Mouse (Mus musculus): ENCODE measurements around the gene Ucn2. TPM values are rescaled to one million over a fixed set of nuclear protein-coding genes. Genes with fewer than 3 reads are reported as not detected.
A peak's percentile ranks its signal among the peaks of the same experiment; 100 is the strongest.

Ucn2 gene
- polyA plus RNA-seq, 1 experiment from 2014 or later: not detected

DNA sequence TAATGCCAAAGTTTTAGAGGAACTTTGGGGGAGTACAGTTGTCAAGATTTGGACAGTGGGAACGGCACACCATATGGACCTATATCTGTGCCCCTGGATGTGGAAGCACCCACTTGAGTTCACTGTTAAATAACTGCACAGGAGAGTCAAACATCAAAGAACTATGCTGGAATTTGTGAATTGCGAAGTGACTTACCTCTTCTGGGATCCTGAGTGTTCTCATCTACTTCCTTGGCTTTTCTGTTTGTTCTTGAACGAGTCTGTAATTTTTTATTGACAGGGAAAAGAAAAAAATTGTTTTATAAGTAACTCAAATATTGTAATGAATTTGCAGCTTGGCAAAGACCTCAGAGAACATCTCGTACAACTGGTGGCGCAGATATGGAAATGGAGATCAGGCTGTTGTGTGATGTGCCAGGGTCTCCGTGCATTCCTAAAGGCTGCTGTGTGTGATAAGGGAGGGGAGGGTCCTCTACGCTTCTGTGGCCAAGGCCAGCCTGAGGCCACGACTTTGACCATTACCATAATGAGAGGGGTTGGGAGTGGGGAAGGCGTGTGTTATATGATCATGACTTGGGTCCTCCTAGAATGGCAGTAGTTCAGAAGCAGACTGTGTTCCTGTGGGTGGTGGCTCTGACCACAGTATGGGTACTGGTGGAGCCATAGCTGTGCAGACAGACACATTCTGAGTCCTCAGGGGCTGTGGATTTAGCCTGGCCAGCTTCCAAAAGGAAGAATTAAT, 7.0 kb downstream of the Ucn2 start:
- Histone ChIP-seq H3K4me1 (ENCODE audit: control insufficient read depth in 2 of 2, insufficient read depth in 2 of 2, low read length in 2 of 2) (peaks cover 31 to 42% of the 10 kb centered on the region in 2 experiments), H3K9me3 (ENCODE audit: control insufficient read depth, low read length) (no peaks in the 10 kb centered on the region), H3K27ac (replicated peaks in 1 of 2; ENCODE audit: control insufficient read depth in 1 of 2, insufficient read depth in 1 of 2, low read depth in 2 of 2, low read length in 2 of 2) (no peak overlapping the region), H3K4me3 (ENCODE audit: control insufficient read depth in 1 of 2, insufficient read depth in 1 of 2, low read depth in 1 of 2, low read length in 2 of 2) (no peak overlapping the region; a peak in 1 of 4 replicates), H3K27me3 (ENCODE audit: control insufficient read depth, insufficient read depth, low read length) (no peaks in the 10 kb centered on the region), H3K36me3 (ENCODE audit: control insufficient read depth, insufficient read depth, low read length) (no peaks in the 10 kb centered on the region), H3K9ac (ENCODE audit: low read length) (no peak overlapping the region), H3K4me2 (ENCODE audit: low read length) (peak overlapping the region; percentile 88; the same call in 1 of the 2 replicates)
- WGBS: 59% methylated on average over 9 of the region's 9 CpGs
- ATAC-seq (ENCODE audit: insufficient number of reproducible peaks, insufficient read depth, low FRiP score, low read depth): no peak

DNA sequence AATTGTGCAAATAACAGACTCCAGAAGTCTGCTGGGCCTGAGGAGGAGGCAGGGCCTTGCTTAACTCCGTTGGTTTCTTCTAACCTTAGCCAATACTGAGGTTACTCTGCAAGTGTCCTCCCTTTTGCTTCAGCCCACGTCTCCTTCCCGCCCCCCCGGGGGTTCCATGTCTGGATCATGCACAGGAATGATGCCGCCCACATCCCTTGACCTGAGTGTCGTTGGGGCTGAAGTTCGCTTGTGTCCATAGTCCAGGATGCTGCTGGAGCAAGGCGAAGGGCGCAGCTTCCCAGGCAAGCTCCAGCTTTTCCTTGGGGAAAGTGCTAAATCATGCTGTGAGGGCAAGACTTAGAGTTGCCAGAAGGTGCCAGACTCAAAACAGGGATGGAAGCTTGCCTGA, 10.6 kb downstream of the Ucn2 start:
- Histone ChIP-seq H3K27me3 (ENCODE audit: control insufficient read depth, insufficient read depth, low read length) (no peaks in the 10 kb centered on the region), H3K4me2 (ENCODE audit: low read length) (no peak overlapping the region), H3K27ac (replicated peaks in 1 of 2; ENCODE audit: control insufficient read depth in 1 of 2, insufficient read depth in 1 of 2, low read depth in 2 of 2, low read length in 2 of 2) (no peak overlapping the region), H3K4me3 (ENCODE audit: control insufficient read depth in 1 of 2, insufficient read depth in 1 of 2, low read depth in 1 of 2, low read length in 2 of 2) (no peak overlapping the region), H3K36me3 (ENCODE audit: control insufficient read depth, insufficient read depth, low read length) (no peaks in the 10 kb centered on the region), H3K4me1 (ENCODE audit: control insufficient read depth in 2 of 2, insufficient read depth in 2 of 2, low read length in 2 of 2) (peaks cover 4 to 9% of the 10 kb centered on the region in 2 experiments; a peak in 3 of 4 replicates), H3K9me3 (ENCODE audit: control insufficient read depth, low read length) (no peaks in the 10 kb centered on the region), H3K9ac (ENCODE audit: low read length) (no peak overlapping the region)
- WGBS: 53% methylated on average over 9 of the region's 9 CpGs
- no peak for ATAC-seq (ENCODE audit: insufficient number of reproducible peaks, insufficient read depth, low FRiP score, low read depth)

DNA sequence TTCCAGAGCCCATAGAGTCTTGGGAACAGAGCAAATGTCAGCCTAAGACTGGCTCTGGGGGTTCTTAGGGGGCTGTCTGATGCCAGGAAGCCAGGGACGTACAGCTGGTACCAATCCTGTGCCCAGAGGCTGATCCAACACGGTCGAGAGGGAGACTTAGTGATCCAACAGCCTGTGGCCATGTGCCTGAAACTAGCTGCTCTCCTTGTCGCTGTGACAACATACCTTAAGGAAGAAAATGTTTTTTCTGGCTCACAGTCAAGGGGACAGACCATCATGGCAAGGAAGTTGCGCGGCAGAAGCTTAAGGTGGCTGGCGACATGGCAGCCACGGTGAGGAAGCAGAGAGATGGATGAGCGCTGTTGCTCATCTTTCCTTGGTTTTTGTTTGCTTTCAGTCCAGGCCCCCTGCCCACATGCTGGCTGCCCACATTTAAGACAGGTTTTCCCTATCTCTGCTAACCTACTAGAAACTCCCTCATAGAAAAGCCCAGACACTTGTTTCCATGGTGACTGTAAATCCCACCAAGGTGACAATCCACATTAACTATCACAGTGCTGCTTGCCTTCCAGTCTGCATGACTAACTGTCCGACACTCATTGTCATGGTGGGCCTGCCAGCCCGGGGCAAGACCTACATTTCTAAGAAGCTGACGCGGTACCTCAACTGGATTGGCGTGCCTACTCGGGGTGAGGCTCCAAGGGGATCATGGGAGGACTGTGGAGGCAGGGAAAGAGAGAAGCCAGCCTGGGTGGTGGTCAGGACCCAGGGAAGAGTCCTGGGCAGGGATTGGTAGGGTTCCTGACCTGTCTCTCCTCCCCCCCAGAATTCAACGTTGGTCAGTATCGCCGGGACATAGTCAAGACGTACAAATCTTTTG, 12.7 kb downstream of the Ucn2 start:
- Histone ChIP-seq H3K4me3 (ENCODE audit: control insufficient read depth in 1 of 2, insufficient read depth in 1 of 2, low read depth in 1 of 2, low read length in 2 of 2) (no peak overlapping the region), H3K27ac (replicated peaks in 1 of 2; ENCODE audit: control insufficient read depth in 1 of 2, insufficient read depth in 1 of 2, low read depth in 2 of 2, low read length in 2 of 2) (no peak overlapping the region), H3K9ac (ENCODE audit: low read length) (no peak overlapping the region), H3K36me3 (ENCODE audit: control insufficient read depth, insufficient read depth, low read length) (no peaks in the 10 kb centered on the region), H3K4me2 (ENCODE audit: low read length) (no peak overlapping the region), H3K4me1 (ENCODE audit: control insufficient read depth in 2 of 2, insufficient read depth in 2 of 2, low read length in 2 of 2) (no peaks in the 10 kb centered on the region), H3K27me3 (ENCODE audit: control insufficient read depth, insufficient read depth, low read length) (no peaks in the 10 kb centered on the region), H3K9me3 (ENCODE audit: control insufficient read depth, low read length) (no peaks in the 10 kb centered on the region)
- ATAC-seq (ENCODE audit: insufficient number of reproducible peaks, insufficient read depth, low FRiP score, low read depth): no peak
- WGBS: 69% methylated on average over 19 of the region's 19 CpGs

DNA sequence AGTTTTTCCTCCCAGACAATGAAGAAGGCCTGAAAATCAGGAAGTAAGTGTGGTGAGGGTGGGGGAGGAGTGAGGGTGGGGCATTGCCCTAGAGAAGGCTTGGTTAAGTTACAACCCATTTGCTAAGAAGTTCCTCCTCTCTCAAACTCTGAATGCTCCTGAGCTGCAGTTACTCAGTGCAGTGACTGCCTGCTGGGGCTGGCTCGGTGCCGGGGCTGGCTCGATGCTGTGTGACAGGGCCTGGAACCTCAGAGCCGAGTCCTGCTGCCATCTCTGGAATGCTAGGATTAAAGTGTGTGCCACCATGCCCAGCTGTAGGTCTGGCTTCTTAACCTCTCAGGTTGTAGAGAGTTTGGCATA, 13.3 kb downstream of the Ucn2 start:
- no peak for ATAC-seq (ENCODE audit: insufficient number of reproducible peaks, insufficient read depth, low FRiP score, low read depth)
- Histone ChIP-seq H3K27ac (replicated peaks in 1 of 2; ENCODE audit: control insufficient read depth in 1 of 2, insufficient read depth in 1 of 2, low read depth in 2 of 2, low read length in 2 of 2) (no peak overlapping the region), H3K36me3 (ENCODE audit: control insufficient read depth, insufficient read depth, low read length) (no peaks in the 10 kb centered on the region), H3K4me1 (ENCODE audit: control insufficient read depth in 2 of 2, insufficient read depth in 2 of 2, low read length in 2 of 2) (no peaks in the 10 kb centered on the region), H3K9me3 (ENCODE audit: control insufficient read depth, low read length) (no peaks in the 10 kb centered on the region), H3K4me2 (ENCODE audit: low read length) (no peak overlapping the region), H3K27me3 (ENCODE audit: control insufficient read depth, insufficient read depth, low read length) (no peaks in the 10 kb centered on the region), H3K9ac (ENCODE audit: low read length) (no peak overlapping the region), H3K4me3 (ENCODE audit: control insufficient read depth in 1 of 2, insufficient read depth in 1 of 2, low read depth in 1 of 2, low read length in 2 of 2) (no peak overlapping the region)
- 66% methylated on average over 4 of the region's 4 CpGs for WGBS

DNA sequence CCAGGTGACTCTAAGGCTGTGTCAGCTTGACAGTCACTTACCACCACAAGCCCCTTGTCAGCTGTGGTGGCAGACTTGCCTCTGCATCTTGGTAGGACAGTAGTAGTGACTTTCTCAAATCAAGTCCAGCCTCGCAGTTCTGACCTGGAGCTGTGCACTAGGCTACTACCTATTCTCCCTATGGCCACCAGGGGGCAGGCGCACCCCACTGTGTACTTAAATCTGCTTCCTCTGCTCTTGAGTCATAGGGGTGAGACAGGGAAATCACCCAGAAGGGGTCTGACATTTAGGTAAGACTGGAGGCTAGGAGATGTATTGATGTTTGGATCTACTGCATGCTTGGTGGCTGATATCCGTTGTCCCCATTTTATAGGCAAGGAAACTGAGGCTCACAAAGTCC, 14.9 kb downstream of the Ucn2 start:
- H3K27me3 ChIP-seq (ENCODE audit: control insufficient read depth, insufficient read depth, low read length): no peaks in the 10 kb centered on the region
- 13% methylated on average over 3 of the region's 3 CpGs for WGBS
- no peaks in the 10 kb centered on the region for H3K36me3 ChIP-seq (ENCODE audit: control insufficient read depth, insufficient read depth, low read length)
- H3K27ac ChIP-seq (replicated peaks in 1 of 2; ENCODE audit: control insufficient read depth in 1 of 2, insufficient read depth in 1 of 2, low read depth in 2 of 2, low read length in 2 of 2): no peak overlapping the region
- no peak overlapping the region for H3K4me2 ChIP-seq (ENCODE audit: low read length)
- no peak overlapping the region for H3K4me3 ChIP-seq (ENCODE audit: control insufficient read depth in 1 of 2, insufficient read depth in 1 of 2, low read depth in 1 of 2, low read length in 2 of 2)
- H3K9me3 ChIP-seq (ENCODE audit: control insufficient read depth, low read length): no peaks in the 10 kb centered on the region
- H3K9ac ChIP-seq (ENCODE audit: low read length): no peak overlapping the region
- H3K4me1 ChIP-seq (ENCODE audit: control insufficient read depth in 2 of 2, insufficient read depth in 2 of 2, low read length in 2 of 2): no peaks in the 10 kb centered on the region
- no peak for ATAC-seq (ENCODE audit: insufficient number of reproducible peaks, insufficient read depth, low FRiP score, low read depth)

DNA sequence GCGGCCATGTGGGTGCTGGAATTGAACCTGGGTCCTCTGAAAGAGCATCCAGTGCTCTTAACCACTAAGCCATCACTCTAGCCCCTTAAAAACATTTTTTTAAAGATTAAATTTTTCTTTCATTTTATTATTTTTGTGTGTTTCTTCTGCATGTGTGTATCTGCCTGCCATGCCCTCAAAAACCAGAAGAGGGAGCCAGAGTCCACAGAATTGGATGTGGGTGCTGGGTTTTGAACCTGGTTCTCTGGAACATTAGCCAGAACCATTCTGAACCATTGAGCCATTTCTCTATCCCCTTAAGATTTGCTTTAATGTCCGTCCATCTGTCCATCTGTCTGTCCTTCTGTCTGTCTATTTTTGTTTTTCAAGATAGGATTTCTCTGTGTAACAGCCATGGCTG, 17.4 kb downstream of the Ucn2 start:
- H3K27me3 ChIP-seq (ENCODE audit: control insufficient read depth, insufficient read depth, low read length): no peaks in the 10 kb centered on the region
- WGBS: 43% methylated on average over 2 of the region's 2 CpGs

DNA sequence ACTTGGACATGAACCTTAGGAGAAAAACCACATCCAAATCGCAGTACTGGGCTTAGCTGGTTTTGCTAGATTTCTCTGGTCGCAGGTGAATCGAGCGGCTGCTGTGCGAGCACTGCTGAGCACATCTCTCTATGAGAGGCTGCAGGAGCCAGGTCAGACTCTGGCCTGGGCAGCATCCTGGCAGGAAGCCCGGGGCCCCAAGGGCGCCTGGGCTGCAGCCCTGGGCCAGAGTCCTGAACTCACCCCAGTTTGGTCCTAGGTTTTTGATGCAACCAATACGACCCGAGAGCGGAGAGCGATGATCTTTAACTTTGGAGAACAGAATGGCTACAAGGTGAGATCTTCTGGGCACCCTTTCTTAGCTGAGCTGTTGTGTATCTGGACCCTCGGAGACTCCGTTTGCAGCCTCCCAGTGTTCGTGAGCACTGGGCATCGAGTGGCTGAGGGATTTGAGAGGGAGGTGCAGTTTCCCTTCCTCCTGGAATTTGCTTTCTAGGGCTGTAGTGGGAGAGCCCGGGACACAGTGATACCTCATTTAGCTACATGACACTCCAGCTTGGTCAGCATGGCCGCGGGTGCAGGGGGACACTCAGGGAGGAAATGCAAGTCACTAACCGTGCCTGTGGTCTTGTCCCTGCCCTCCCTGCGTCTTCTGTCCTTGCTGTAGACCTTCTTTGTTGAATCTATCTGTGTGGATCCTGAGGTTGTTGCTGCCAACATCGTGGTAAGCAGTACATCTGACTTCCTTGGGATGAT, 21.4 kb downstream of the Ucn2 start:
- Histone ChIP-seq H3K36me3 (ENCODE audit: control insufficient read depth, insufficient read depth, low read length) (no peaks in the 10 kb centered on the region), H3K4me3 (ENCODE audit: control insufficient read depth in 1 of 2, insufficient read depth in 1 of 2, low read depth in 1 of 2, low read length in 2 of 2) (no peak overlapping the region), H3K4me1 (ENCODE audit: control insufficient read depth in 2 of 2, insufficient read depth in 2 of 2, low read length in 2 of 2) (peaks cover 11 to 14% of the 10 kb centered on the region in 2 experiments), H3K27me3 (ENCODE audit: control insufficient read depth, insufficient read depth, low read length) (no peaks in the 10 kb centered on the region), H3K27ac (replicated peaks in 1 of 2; ENCODE audit: control insufficient read depth in 1 of 2, insufficient read depth in 1 of 2, low read depth in 2 of 2, low read length in 2 of 2) (no peak overlapping the region), H3K9me3 (ENCODE audit: control insufficient read depth, low read length) (no peaks in the 10 kb centered on the region), H3K4me2 (ENCODE audit: low read length) (no peak overlapping the region), H3K9ac (ENCODE audit: low read length) (no peak overlapping the region)
- ATAC-seq (ENCODE audit: insufficient number of reproducible peaks, insufficient read depth, low FRiP score, low read depth): no peak
- WGBS: 60% methylated on average over 21 of the region's 21 CpGs

More for the DNA sequence above, 17.4 kb downstream of the Ucn2 start:
- Histone ChIP-seq H3K9me3 (ENCODE audit: control insufficient read depth, low read length) (no peaks in the 10 kb centered on the region), H3K36me3 (ENCODE audit: control insufficient read depth, insufficient read depth, low read length) (no peaks in the 10 kb centered on the region), H3K4me2 (ENCODE audit: low read length) (no peak overlapping the region), H3K4me1 (ENCODE audit: control insufficient read depth in 2 of 2, insufficient read depth in 2 of 2, low read length in 2 of 2) (peaks cover 0 to 4% of the 10 kb centered on the region in 2 experiments; a peak in 1 of 4 replicates), H3K4me3 (ENCODE audit: control insufficient read depth in 1 of 2, insufficient read depth in 1 of 2, low read depth in 1 of 2, low read length in 2 of 2) (no peak overlapping the region), H3K9ac (ENCODE audit: low read length) (no peak overlapping the region), H3K27ac (replicated peaks in 1 of 2; ENCODE audit: control insufficient read depth in 1 of 2, insufficient read depth in 1 of 2, low read depth in 2 of 2, low read length in 2 of 2) (no peak overlapping the region)
- ATAC-seq (ENCODE audit: insufficient number of reproducible peaks, insufficient read depth, low FRiP score, low read depth): no peak
